Mouse (Mus musculus): Measurements from ENCODE around the gene Ikzf3.

Ikzf3 gene

DNA sequence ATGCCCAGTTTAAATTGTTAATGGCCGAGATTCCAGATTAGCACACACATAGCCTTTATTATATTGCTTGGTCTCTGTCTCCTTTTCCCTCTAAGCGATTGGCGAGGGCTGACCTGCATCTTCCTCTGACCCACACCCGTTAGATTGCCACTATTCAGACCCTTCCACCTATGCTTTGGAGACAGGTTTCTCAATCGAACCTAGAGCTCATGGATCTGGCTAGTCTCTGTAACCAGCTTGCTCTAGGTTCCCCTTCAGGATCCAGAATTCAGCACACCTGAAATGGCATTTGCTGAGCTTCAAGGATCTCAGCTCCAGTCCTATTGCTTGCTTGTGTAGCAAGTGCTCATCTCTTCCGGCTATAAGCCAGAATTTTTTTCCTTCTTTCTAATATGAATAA is 23.6 kb upstream of the Ikzf3 start:
- no peak for DNase-seq (ENCODE audit: extremely low read depth, low read depth)

DNA sequence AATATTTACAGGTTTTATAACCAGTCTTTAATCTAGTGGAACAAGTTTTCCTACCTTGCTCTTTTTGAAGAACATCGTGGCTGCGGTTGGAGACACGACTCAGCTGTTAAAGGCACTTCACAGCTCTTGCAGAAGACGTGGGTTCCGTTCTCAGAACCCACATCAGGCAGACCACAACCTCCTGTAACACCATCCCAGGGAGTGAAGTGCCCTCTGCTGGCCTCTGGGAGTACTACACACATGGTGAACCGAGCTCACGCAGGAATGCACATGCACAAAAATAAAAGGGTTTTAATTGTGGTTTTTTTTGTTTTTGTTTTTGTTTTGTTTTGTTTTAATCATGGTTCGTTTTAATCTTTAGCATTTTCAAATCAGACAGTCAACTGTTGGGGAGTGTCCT is 22.5 kb upstream of the Ikzf3 start:
- DNase-seq (ENCODE audit: extremely low read depth, low read depth) = no peak

DNA sequence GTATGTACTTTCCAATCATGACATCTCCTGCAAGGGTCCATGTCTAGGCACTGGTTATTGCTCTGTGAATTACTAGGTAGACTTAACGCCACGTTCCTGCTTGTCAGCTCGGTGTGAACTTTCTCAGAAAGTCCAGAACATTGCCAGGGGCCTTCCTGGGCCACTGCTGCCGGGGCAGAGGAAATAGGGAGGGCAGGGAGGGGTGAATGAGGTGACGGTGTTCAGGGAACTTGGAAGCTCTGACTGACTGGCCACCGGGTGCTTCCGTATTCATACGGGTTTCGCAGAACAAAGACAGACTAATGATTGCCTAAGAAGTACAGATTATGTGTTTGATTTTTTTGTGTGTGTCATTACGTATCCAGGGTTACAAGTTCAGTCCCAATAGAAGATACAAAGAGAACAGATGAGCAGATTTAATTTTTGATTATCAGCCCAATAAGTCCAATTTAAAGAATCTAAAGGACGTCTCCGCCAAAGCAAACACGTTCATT is 18.1 kb upstream of the Ikzf3 start:
- DNase-seq (ENCODE audit: extremely low read depth, low read depth) = no peak

DNA sequence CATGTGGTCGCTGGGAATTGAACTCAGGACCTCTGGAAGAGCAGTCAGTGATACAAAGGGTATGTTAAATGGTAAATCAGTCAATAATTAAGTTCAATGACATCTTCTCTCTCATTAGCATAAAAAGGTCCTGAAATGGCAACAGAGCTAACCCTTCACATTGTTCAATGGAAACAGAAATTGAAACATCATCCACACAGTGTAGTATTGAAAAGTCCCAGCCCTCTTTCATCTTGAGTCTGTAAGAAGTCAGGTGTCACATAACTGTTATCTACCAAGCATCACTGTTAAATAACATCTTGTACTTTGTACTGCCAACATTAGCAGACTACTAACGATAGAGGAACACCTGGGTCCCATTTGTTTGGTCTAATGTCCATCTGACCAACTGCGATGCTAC is 17.2 kb upstream of the Ikzf3 start:
- DNase-seq (ENCODE audit: extremely low read depth, low read depth) = no peak

DNA sequence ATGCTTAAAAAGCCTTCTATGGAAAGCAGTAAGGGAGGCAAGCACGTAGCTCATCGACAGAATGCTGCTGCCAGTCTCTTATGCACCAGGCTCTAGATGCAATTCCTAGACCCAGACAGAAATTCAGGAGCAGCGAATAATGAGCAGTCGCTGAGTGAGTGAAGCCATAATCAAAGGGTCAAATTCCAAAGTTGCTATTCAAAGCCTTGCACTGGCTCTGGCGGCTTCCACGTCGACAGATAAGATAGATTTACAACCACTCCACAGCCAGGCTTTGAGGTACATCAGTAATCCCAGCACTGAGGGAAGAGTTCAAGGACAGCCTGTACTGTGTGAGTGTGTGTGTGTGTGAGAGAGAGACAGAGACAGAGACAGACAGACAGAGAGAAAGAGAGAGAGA is 15.1 kb upstream of the Ikzf3 start:
- DNase-seq (ENCODE audit: extremely low read depth, low read depth) = no peak

DNA sequence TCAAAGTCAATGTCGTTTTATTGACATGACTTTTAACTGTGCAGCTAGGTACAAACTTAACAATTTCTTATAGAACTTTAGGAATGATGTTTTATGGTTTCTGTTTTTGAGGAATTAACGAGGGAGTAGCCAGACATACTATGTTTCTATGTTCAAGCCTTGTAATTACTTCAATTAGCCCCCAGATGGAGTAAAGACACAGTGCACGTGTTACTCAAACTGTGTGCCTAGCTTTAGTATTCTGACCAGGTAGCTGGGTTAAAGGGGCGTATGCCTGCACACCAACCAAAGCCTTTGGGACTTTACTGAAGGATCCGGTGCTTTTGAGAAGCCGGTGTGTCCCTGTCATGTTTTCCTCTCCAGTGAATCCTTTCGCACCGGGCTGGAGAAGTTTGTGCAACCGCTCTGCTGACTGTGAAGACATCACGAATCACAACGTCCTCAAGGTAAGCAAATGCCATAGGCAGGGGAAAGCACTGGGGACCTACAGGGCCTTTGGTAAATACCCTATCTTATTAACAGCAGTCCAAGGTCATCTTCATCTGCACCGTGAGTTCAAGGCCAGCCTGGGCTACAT is 9.4 kb upstream of the Ikzf3 start:
- peak; percentile 14 for DNase-seq (ENCODE audit: extremely low read depth, low read depth)

DNA sequence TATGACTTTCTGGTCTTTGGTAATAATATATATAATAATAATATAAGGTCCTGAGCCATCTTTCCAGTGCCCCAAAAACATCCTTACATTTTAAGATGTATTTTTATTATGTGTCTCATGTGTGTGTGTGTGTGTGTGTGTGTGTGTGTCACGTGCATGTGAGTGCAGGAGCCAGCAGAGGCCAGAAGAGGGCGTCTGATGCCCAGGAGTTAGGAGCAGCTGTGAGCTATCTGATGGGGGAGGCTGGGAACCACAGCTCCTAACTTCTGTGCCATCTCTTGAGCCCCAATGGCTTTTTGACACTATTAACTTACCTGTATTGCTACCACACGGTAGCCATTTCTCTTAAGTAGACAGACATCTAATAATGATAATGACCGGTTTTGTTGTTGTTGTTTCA is 8.1 kb upstream of the Ikzf3 start:
- no peak for DNase-seq (ENCODE audit: extremely low read depth, low read depth)

DNA sequence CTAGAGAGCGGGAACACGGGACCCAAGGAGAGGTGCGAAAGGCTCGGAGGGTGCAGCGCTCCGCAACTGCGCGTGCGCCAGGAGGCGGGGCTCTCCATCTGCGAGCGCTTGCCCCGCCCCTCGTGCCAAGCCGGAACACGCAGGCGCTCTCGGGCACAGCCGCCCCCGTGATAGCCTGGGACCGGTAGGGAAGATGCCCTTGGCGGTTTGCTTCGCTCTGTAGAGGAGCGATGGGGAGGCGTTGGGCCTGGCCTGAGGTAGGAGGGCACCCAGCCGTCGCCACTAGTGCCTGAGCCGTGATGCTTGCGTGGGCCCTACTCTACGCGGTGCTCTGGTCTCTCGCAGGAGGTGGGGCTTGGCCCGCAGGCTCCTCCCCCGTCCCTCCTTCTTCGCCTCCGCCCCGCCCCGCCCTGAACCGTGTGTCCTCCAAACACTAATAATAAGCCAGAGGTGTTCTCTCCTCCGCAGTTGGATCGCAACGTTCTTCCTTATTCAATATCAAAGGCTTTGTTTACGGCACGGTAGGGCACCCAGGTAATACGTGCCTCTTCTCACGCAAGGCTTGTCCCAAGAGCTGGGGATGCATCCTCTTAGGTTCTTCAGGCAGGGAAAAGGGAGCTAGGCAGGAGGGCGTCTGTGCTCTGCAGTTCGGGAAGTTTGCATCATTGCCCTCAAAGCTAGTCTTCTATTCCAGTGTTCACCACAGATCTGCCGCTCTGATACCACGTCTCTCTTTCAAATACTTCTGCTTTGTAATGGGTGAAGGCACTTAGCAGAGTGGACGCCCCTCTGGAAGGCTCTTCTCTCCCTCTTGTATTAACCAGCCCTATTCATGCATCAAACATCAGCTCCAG is 5.4 kb upstream of the Ikzf3 start, which contains the start of gene Zpbp2:
TSS of gene Zpbp2 (plus strand) at position 123 of the 854 bp plus-strand sequence.
- DNase-seq (ENCODE audit: extremely low read depth, low read depth) = peak; percentile 91

DNA sequence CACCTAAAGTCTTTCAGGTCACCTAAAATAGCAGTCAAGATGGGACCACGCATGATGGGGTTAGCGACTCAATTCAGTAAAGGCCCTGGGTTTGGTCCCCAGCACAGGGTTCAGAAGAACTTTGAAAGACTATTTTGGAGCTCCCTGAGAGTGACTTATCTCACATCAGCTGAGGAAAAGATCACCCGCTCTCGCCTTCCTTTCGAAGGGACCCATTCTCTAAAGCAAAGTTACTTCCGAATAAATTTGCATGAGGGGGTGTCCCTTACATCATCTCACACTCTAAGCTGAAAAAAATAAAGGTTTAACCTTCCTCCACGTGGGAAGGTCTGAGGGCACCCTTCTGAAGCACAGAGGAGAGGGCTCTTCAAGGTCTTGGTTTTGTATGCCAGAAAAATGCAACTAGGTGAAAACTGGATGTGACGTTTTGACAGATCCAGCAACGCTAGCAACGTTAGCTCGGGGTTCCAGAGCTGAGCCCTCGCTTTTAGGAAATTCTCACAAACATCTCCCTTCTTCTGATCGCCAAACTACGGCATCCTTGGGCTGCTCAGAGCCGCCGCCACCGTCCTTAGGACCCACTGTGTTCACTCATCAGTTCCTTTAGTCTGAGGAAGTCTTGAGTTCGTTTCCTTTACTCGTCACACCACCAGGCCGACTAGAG is 4.6 kb upstream of the Ikzf3 start:
- peak; percentile 8 for DNase-seq (ENCODE audit: extremely low read depth, low read depth)

DNA sequence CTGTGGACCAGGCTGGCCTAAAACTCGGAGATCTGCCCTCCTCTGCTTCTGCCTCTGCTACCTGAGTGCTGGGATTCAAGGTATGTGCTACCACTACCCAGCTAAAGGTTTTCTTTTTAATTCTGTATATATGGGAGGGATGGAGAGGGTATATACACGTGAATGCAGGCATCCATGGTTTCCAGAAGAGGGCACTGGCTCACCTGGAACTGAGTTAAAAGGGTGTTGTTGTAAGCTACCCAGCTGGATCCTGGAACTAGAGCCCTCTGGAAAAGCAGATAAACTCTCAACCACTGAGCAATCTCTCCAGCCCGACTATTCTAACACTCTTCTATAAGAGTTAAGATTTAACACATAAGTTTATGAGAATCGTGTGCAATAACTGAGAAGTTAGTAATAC is 3.5 kb upstream of the Ikzf3 start:
- DNase-seq (ENCODE audit: extremely low read depth, low read depth) = peak; percentile 25

DNA sequence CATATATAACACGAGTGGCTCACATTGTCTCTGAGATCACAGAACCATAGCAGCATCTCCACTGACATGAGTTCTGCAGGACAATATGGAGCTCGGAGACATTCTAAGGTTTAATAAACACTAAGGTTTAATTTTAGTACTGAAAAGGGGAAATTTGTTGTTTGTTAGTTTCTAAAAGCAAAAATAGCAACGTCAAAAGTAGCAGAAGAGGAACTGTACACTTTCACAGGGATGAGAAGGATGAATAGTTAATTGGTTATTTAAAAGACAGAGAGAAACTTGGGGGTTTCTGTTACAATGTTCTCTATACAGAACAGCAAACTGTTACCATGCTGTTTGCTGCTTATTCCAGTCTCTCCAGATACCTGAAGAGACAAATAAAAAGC is 1.5 kb upstream of the Ikzf3 start:
- no peak for DNase-seq (ENCODE audit: extremely low read depth, low read depth)

DNA sequence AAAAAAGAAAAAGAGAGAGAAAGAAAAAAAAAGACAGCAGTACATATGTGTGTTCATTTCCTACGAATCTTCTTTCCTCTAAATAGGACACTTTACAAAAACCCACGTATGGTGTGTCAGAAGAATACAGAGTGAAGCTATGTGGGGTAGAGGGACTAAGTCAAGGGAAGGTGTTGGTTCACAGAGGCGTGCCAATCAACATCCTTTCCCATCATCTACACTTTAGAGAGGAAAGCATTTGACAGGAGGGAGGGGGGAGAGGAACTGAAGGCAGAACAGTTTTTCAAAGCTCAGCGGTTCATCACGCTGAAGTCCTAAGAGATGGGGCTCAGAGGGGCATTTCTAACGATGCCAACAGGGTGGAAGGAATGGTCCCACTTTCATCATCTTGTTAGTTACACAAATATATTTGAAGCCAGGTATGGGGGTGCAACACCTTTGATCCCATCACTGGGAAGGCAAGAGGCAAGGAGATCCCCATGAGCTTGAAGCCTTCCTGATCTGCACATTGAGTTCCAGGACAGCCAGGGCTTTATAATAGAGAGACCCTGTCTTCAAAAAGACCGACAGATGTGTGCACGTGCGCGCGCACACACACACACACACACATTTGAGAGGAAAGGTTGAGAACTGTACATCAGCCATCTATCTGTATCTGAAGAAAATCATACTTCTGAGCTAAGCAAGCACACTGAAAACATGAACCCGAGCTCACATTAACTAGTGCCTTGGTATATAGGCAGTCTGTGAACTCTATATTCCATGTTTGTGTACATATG is 887 bp upstream of the Ikzf3 start:
- DNase-seq (ENCODE audit: extremely low read depth, low read depth) = no peak

DNA sequence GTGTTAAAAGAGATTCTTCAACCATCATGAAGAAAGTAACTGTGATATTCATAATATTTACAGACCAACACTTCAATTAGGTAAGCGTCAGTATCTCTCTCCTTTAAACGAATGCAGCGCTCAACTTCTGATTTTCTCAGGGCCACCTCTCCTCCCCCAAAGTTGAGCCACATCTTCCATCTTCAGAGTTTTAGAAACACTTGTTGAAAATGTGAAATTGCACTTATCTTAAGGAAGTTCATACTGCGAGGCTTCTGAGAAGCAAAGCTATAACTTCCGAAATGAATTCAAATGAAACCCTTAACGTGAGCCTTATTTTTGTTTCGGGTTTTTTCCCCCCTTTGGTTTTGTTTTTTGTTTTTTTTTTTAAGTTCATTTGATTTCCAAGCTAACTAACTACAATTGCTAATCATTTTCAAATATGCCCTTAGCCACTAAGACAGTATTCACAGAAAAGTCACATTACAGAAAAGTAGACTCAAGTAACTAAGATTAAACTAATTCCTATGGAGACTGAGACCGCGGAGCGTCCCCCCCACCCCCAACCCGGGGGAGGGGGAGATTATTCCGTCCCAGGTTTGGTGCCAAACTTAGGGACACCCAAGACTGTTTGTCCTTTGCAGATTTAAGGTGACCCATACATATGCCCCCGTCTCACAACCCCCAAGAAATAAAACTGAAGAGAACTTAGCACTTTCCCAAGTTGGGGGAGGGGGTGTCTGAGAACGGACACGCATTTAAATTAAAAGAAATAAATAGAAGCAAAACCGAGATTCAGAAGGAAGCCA is 747 bp downstream of the Ikzf3 start:
- no peak for DNase-seq (ENCODE audit: extremely low read depth, low read depth)

DNA sequence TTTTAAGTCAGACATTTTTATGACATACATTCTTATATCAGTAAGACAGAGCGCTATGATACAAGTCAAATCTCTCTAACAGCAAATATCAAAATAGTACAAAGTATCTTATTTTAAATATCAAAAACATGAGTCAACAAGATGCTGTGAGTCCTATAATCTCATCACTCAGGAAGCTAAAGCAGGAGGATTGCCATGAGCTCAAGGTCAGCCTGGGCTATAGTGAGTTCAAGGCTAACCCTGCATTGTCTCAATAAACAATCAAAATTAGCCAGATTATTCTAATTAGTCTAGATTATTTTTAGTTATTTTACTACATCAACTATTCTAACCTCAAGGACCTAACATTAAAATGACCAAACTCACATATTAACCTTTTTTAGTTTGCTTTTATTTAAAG is 2.4 kb downstream of the Ikzf3 start:
- no peak for DNase-seq (ENCODE audit: extremely low read depth, low read depth)

DNA sequence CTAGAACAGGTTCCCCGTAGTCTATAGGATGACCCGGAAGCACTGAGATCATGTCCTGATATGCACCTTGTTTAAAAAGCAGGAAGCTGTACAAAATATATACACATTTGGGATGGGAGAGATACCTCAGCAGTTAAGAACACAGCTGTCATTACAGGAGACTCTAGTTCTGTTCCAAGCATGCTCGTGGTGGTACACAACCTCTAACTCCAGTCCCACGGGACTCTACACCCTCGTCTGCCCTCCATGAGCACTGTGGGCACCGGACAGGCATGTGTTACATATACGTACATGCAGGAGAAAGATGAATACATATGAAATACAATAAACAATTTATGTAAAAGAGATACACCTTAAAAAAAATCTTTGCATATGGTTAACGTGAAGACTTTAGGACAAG is 3.3 kb downstream of the Ikzf3 start:
- no peak for DNase-seq (ENCODE audit: extremely low read depth, low read depth)

DNA sequence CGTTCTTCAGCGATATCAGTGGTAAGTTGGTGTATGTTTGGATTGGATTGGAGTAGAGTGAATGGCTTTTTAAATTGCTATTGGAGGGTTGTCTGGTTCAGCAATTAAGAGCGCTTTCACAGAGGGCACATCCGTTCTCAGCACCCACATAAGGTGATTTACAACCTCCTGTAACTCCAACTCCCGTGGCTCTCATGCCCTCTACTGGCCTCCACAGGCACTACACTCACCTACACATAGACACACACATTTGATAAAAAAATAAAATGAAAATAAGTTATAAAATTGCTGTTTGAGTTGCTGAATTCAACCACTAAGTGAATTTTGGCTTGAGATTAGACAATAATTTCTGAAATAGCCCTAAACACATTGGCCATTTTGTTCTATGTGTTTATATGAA is 5.5 kb downstream of the Ikzf3 start:
- DNase-seq (ENCODE audit: extremely low read depth, low read depth) = no peak

DNA sequence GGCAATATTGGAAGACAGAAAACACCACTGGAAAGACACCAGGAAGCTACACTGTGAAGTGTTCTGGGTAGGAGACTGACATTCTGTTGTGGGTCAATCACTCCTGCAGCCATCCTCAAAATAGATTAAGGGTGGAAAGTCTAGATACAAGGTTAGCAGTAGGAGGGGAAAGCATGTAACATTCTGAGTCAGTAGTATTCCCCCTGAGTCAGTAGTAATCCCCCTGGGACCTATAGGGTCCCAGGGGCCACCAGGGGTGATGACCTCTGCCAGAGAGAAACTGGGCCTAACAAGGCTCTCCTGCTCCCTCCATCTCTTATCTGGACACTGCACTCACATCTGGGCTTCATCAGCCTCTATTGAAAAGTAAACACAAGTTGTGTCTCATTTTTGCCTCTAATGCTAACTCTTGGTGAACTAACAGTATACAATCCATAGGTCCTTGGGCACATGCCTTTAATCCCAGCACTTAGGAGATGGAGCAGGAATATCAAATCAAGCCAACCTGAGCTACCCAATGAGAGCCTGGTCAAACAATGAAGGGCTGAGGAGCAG is 8.3 kb downstream of the Ikzf3 start:
- no peak for DNase-seq (ENCODE audit: extremely low read depth, low read depth)

DNA sequence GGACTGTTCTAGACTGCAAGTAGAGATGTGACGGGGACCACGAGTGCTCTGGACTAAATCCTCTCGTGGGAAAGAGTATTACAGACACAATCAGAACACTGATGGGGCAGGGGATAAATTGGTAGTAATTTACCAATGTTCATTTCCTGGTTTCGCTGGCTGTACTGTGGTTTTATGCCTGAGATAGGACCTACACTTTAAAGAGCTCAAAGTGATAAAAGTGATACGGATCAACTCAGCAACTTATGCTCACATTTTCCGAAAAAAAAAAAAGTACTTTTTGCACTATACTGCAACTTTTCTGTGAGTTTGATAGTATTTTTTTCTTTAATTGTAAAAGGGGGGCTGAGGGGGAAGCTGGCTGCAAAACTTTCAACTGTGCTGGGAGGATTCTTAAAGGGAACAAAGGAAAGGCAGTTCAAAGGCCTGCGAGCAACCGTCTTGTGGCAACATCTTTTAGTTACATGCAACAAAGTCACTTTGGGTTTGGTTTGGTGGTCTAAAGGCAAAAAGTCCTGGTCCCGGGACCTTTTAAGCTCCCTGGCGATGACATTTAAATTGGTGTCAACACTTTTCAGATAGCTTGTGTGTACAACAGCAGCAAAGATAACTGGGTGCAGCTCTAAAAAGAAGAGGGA is 18.9 kb downstream of the Ikzf3 start:
- DNase-seq (ENCODE audit: extremely low read depth, low read depth) = no peak

DNA sequence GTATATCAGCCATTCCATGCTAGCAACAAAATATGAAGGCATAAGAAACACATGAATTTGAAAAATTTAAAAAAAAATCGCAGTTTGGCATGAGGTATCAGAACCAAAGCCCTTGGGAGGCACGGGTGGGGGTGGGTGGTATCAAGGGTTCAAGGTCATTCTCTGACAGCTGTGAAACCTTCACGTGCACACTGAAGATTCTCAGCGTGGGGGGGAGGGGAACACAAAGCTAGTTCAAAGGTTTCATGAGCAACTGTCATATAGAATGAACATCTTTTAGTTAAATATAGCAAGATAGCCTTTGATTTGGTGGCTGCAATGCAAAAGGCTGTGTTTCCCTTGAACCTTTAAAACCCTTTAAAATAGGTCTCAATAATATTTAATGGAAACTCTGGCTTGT is 20.7 kb downstream of the Ikzf3 start:
- no peak for DNase-seq (ENCODE audit: extremely low read depth, low read depth)

DNA sequence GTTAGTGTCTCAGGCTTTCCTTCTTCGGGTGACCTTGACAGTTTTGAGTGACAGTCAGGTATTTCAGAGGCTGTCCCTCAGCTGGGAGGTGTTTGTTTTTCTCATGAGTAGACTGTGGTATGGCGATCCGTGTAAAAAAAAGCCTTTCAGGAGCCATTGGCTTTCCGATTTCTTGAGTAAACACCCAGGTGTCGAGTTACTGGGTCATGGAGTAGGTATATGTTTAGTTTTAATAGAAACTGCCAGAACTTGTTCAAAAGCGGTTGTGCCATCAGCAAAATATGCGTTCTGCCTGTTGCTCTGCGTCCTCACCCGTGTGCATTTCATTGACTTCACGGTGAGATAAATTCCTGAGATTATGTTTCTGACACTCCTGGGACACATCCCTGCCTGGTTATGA is 25.4 kb downstream of the Ikzf3 start:
- DNase-seq (ENCODE audit: extremely low read depth, low read depth) = no peak
